Mouse (Mus musculus) olfactory bulb, adult 2 months (tissue): ENCODE measurements around the gene Mrpl19. TPM values are rescaled to one million over a fixed set of nuclear protein-coding genes. Genes with fewer than 3 reads are reported as not detected.

ENCODE experiments used
- H3K27ac ChIP-seq: fragments of 200-500 bp; 2 replicates; pipeline ENCODE4 v1.5.1; 2012; ENCODE audit warnings: low read depth, low read length; ENCODE audit not compliant: insufficient read depth
- H3K4me1 ChIP-seq: fragments of 200-500 bp; 2 replicates; pipeline ENCODE4 v1.6.1; 2012; ENCODE audit warnings: low read length; ENCODE audit not compliant: control insufficient read depth, insufficient read depth
- H3K4me3 ChIP-seq: fragments of 200-500 bp; 2 replicates; pipeline ENCODE4 v1.5.1; 2012; ENCODE audit warnings: mild to moderate bottlenecking, low read depth, low read length, moderate library complexity; ENCODE audit not compliant: insufficient read depth
- CTCF ChIP-seq: fragments of 200-500 bp; IDR thresholded peaks from 2 replicates; pipeline ENCODE4 v1.5.1; 2012; ENCODE audit warnings: low read depth, mild to moderate bottlenecking, low read length, moderate library complexity; ENCODE audit not compliant: insufficient read depth
- POLR2A ChIP-seq: fragments of 200-500 bp; IDR thresholded peaks from 2 replicates; pipeline ENCODE4 v1.6.1; 2012; ENCODE audit warnings: mild to moderate bottlenecking, low read depth, low read length, moderate library complexity; ENCODE audit not compliant: insufficient read depth
- WGBS: fragments of 180-500 bp; shearing (Covaris S2); methylation state at CpG from one replicate; pipeline ENCODE4 v1.1.7; 2018; 5-methylcytosine and 5-hydroxymethylcytosine counted together
- polyA plus RNA-seq: library from polyadenylated mRNA; stranded (reverse); fragments of >200 nt; gene quantifications from 2 replicates; pipeline ENCODE4 v1.2.4, GENCODE M21; 2012; ENCODE audit warnings: low replicate concordance; ENCODE audit not compliant: missing spikeins, insufficient read depth, insufficient read length

The Mrpl19 gene
- polyA plus RNA-seq, 1 experiment: not detected

DNA sequence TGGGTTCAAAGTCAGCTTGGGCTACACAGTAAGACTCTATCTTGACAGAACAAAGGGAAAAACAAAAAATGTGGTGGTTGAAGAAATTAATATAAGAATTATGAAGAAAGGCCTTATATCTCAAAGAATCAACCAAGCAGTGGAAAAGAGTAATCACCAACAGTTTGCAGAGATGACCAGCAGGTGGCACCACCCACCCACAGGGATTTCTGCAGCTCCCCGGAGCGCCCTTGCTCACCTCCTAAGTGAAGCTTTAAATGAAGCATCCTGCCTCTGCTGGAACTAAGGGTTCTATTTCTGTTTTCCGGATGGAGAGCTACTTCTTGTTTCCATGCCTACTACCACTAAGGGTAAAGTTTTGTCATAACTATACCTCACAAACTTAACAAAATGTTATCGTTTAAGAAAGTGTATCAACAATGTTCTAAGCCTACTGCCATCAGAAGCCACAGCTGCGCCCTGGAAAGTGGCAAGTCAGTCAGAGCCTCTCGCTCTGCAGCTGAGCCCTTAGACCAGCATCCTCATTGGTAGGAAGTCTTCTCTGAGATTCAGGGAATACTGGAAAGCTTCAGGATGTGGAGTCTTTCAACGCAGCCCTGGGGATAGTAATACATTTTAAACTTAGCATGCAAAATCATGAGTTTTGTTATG lies 10.3 kb upstream of the Mrpl19 start:
- WGBS: 27% methylated on average over 7 of the region's 7 CpGs
- H3K4me1 ChIP-seq: no peaks in the 10 kb centered on the region
- TF ChIP-seq POLR2A: no peak
- TF ChIP-seq CTCF: peak; percentile 69
- H3K4me3 ChIP-seq: no peak overlapping the region
- no peak overlapping the region for H3K27ac ChIP-seq

- no peaks in the 10 kb centered on the region for H3K4me1 ChIP-seq
- no peak overlapping the region for H3K27ac ChIP-seq
- H3K4me3 ChIP-seq: no peak overlapping the region
- TF ChIP-seq POLR2A: no peak
- no peak for TF ChIP-seq CTCF
- WGBS: 89% methylated on average over 8 of the region's 8 CpGs
Observed at GRCm38 (mm10) chr6:81972595-81972994, 6.8 kb upstream of the Mrpl19 start.

DNA sequence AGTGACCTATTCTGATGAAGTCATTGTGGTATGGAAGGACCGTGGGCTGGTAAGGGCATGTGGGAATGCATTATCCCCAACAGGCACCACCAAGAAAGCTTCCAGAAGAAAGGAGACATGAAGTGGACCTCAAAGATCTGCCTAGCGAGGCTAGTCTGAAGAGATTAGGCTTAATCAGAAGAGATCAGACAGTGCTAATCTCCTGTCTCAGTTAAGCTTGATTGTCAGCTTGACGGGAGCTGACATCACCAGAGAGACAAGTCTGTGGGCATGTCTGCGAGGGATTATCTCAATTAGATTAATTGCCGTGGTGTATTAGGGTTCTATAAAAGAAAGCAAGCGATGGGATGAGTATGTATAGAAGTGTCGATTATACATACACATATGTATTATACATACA lies 5.4 kb upstream of the Mrpl19 start:
- TF ChIP-seq CTCF (no peak), POLR2A (no peak)
- Histone ChIP-seq H3K4me3 (no peak overlapping the region), H3K27ac (no peak overlapping the region), H3K4me1 (no peaks in the 10 kb centered on the region)
- WGBS: 70% methylated on average over 7 of the region's 7 CpGs

DNA sequence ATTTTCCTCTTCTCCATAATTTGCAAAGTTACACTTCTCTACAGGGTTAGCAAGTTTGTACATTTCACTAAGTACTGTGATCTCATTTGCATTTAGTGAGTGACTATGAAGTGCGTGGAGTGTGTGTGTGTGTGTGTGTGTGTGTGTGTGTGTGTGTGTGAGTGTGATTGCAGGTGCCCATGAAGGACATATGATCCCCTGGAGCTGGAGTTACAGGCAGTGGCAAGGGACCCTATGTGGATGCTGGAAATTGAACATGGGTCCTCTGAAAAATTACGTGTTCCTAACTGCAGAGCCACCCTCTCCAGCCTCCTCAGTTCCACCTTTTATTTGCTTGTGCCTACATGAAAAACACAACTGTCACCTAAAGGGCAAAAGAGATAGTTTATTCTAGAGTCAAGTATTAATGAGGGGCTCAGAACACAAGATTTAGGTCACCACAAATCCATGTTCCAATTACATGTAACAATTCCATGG lies 348 bp upstream of the Mrpl19 start:
- peaks cover 4% of the 10 kb centered on the region; the same call in 1 of the 2 replicates for H3K4me1 ChIP-seq
- no peak overlapping the region for H3K27ac ChIP-seq
- peak overlapping the region; percentile 27 for H3K4me3 ChIP-seq
- WGBS: 34% methylated on average over 2 of the region's 2 CpGs
- no peak for TF ChIP-seq POLR2A
- no peak for TF ChIP-seq CTCF

DNA sequence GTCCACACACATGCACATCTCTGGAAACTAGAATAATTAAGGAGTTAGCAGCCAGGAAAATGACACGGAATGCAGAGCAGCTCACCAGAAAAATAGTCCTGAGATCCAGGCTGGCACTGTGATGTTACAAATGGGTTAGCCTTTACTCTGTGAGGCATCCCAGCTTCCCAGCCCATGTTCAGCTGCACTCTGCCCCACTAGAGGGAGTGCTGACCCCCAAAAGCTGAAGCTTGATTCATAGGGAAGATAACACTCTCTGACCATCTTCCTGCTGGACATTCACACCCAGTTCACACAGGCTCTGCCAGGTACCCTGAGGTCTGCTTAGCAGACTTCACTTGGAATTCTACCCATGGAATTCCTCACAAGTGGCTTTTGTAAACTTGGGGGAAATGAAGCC lies 5.5 kb downstream of the Mrpl19 start:
- no peak overlapping the region for H3K27ac ChIP-seq
- TF ChIP-seq POLR2A: no peak
- no peak for TF ChIP-seq CTCF
- WGBS: 80% methylated on average over 1 of the region's 1 CpGs

DNA sequence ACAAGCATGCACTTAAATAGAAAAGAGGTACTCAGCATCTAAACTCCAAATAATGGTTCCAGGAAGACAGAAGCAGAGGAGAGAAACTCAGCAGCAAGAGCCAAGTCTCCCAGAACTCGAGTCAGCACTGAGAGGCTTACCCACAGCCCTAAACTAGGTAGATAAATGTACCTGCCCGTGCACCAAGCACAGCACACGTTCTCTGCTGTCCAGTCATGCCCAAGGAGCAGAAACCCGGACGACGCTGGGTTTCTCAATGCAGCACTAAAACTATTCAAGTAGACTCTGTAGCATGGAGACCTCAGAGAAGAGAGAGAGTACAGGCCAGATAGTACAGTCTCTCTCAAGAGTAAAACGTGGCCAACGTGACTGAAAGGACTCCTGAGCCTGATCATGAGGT lies 5.9 kb downstream of the Mrpl19 start:
- WGBS: 91% methylated on average over 8 of the region's 8 CpGs

More for the DNA sequence above, 5.5 kb downstream of the Mrpl19 start:
- H3K4me1 ChIP-seq: peaks cover 2% of the 10 kb centered on the region; the same call in 1 of the 2 replicates
- H3K4me3 ChIP-seq: no peak overlapping the region

GRCm38 (mm10) chr6:81957992-81958391 lies 7.8 kb downstream of the Mrpl19 start:
- no peak overlapping the region for H3K27ac ChIP-seq
- no peak for TF ChIP-seq CTCF
- TF ChIP-seq POLR2A: no peak
- WGBS: 87% methylated on average over 11 of the region's 11 CpGs
- H3K4me1 ChIP-seq: no peaks in the 10 kb centered on the region
- H3K4me3 ChIP-seq: no peak overlapping the region

More for the DNA sequence above, 5.9 kb downstream of the Mrpl19 start:
- Histone ChIP-seq H3K27ac (no peak overlapping the region), H3K4me3 (no peak overlapping the region), H3K4me1 (peaks cover 2% of the 10 kb centered on the region; the same call in 1 of the 2 replicates)
- TF ChIP-seq POLR2A (no peak), CTCF (no peak)

GRCm38 (mm10) chr6:81956399-81956798 lies 9.4 kb downstream of the Mrpl19 start:
- TF ChIP-seq POLR2A (no peak), CTCF (no peak)
- WGBS: 95% methylated on average over 4 of the region's 4 CpGs
- Histone ChIP-seq H3K27ac (no peak overlapping the region), H3K4me1 (no peaks in the 10 kb centered on the region), H3K4me3 (no peak overlapping the region)

- no peaks in the 10 kb centered on the region for H3K4me1 ChIP-seq
- H3K4me3 ChIP-seq: no peak overlapping the region
- H3K27ac ChIP-seq: no peak overlapping the region
- TF ChIP-seq CTCF: no peak
- TF ChIP-seq POLR2A: no peak
- 92% methylated on average over 5 of the region's 5 CpGs for WGBS
Observed at GRCm38 (mm10) chr6:81955133-81955532, 10.6 kb downstream of the Mrpl19 start.

GRCm38 (mm10) chr6:81946906-81947305 lies 18.9 kb downstream of the Mrpl19 start:
- TF ChIP-seq POLR2A: no peak
- Histone ChIP-seq H3K4me1 (peaks cover 3% of the 10 kb centered on the region; the same call in 1 of the 2 replicates), H3K4me3 (no peak overlapping the region), H3K27ac (no peak overlapping the region)
- WGBS: 85% methylated on average over 6 of the region's 6 CpGs

GRCm38 (mm10) chr6:81944432-81944831 lies 21.3 kb downstream of the Mrpl19 start:
- WGBS: 91% methylated on average over 3 of the region's 3 CpGs
- no peak for TF ChIP-seq CTCF
- no peak for TF ChIP-seq POLR2A
- Histone ChIP-seq H3K4me3 (no peak overlapping the region), H3K27ac (no peak overlapping the region), H3K4me1 (peaks cover 3% of the 10 kb centered on the region; the same call in 1 of the 2 replicates)
